Mouse (Mus musculus) ovary, adult 18-20 months (tissue): ENCODE measurements around the gene Nr1i2.
"Not testable (repeated sequence)": the region's sequence is repeated elsewhere in the genome, so short reads cannot be mapped to it uniquely, and the experiment has no call there.

ENCODE experiments used
- DNase-seq: peaks from one replicate; pipeline ENCODE4 v3.0.0; 2022; ENCODE audit warnings: low spot score, mixed read lengths

Gene Nr1i2

GRCm38 (mm10) chr16:38287357-38287756 lies 7.3 kb downstream of the Nr1i2 start:
- no peak for DNase-seq

GRCm38 (mm10) chr16:38286541-38286940 lies 8.1 kb downstream of the Nr1i2 start:
- peak; percentile 28 for DNase-seq

- DNase-seq: no peak
Observed at GRCm38 (mm10) chr16:38285801-38286200, 8.8 kb downstream of the Nr1i2 start.

- no peak for DNase-seq
Observed at GRCm38 (mm10) chr16:38283300-38283699, 11.3 kb downstream of the Nr1i2 start.

GRCm38 (mm10) chr16:38282559-38283160 lies 12.0 kb downstream of the Nr1i2 start:
- DNase-seq: no peak

- no peak for DNase-seq
Observed at GRCm38 (mm10) chr16:38280951-38281350, 13.7 kb downstream of the Nr1i2 start.

- no peak for DNase-seq
Observed at GRCm38 (mm10) chr16:38279794-38280193, 14.8 kb downstream of the Nr1i2 start.

GRCm38 (mm10) chr16:38274737-38275136 lies 19.9 kb downstream of the Nr1i2 start:
- no peak for DNase-seq

- no peak for DNase-seq
Observed at GRCm38 (mm10) chr16:38272483-38272882, 22.1 kb downstream of the Nr1i2 start.

- no peak for DNase-seq
Observed at GRCm38 (mm10) chr16:38271601-38272000, 23.0 kb downstream of the Nr1i2 start.

GRCm38 (mm10) chr16:38255927-38256326 lies 38.7 kb downstream of the Nr1i2 start:
- no peak for DNase-seq

- no peak for DNase-seq
Observed at GRCm38 (mm10) chr16:38255107-38255506, 39.5 kb downstream of the Nr1i2 start.

- DNase-seq: no peak
Observed at GRCm38 (mm10) chr16:38254001-38254400, 40.6 kb downstream of the Nr1i2 start.

- DNase-seq: no peak
Observed at GRCm38 (mm10) chr16:38250467-38250866, 44.2 kb downstream of the Nr1i2 start.

- DNase-seq: no peak
Observed at GRCm38 (mm10) chr16:38248331-38248961, 46.2 kb downstream of the Nr1i2 start.

GRCm38 (mm10) chr16:38245849-38246585 lies 48.6 kb downstream of the Nr1i2 start:
- DNase-seq: no peak

- DNase-seq: no peak
Observed at GRCm38 (mm10) chr16:38245379-38245778, 49.2 kb downstream of the Nr1i2 start.

GRCm38 (mm10) chr16:38244111-38244510 lies 50.5 kb downstream of the Nr1i2 start:
- no peak for DNase-seq

- no peak for DNase-seq
Observed at GRCm38 (mm10) chr16:38240167-38240566, 54.5 kb downstream of the Nr1i2 start.

- no peak for DNase-seq
Observed at GRCm38 (mm10) chr16:38239729-38240128, 54.9 kb downstream of the Nr1i2 start.

- DNase-seq: no peak
Observed at GRCm38 (mm10) chr16:38236936-38237585, 57.6 kb downstream of the Nr1i2 start.

- DNase-seq: not testable (repeated sequence)
Observed at GRCm38 (mm10) chr16:38222491-38222890, 72.1 kb downstream of the Nr1i2 start.

GRCm38 (mm10) chr16:38205272-38205671 lies 89.4 kb downstream of the Nr1i2 start:
- DNase-seq: no peak
